Comparison of ENCODE assay signal across 7 mouse cellular contexts in the genomic region with DNA sequence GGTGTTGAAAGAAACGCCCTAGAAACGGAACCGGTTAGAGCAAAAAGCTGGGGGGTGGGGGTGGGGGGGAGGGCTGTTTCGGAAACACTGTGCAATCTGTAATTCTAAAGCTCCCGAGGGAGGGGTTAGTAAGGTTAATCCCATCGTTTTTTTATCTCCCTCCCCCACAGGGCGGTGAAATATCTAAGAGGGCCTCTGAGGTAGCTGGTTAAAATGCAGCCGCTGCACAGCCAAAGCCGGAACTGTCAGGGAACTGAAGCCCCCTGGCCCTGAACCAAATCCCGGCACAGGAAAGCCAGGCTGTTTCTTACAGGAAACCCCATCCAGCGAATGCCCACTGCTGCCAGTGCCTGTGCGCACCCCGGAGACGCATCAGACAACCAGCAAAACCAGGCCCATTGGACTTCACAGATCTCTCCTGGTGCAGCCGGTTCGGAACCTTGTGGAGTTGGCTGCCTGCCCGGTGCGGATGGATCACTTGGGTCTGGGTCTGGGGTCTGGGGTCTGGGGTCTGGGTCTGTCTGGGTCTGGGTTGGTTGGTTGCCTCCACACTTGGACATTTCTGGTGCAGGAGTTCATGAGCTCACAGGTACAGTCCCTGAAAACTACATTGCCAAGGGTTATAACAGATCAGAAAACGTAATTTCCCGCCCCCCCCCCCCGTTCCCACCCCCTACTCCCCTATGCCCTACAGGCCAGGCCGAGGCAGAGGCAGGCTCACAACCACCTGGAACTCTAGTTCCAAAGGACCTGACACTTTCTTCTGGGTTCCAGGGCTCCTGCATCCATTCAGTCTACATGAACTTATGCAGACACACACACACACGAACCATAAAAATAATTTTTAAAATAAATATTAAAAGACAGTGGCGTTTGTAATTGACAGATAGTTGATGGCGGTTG.
A peak's percentile ranks its signal among the peaks of the same experiment; 100 is the strongest.
DNase-seq lines count a peak whose midpoint lies in the region; ATAC-seq and TF ChIP-seq lines count a peak whose summit lies in the region.

No protein-coding gene starts in this region.

- 26% methylated on average over 25 of the region's 25 CpGs for WGBS in forebrain, embryonic 14.5 days
- WGBS in hindbrain, embryonic 14.5 days, result 32% methylated on average over 25 of the region's 25 CpGs
- WGBS in liver, embryonic 11.5 days, result 21% methylated on average over 25 of the region's 25 CpGs
- 30% methylated on average over 25 of the region's 25 CpGs for WGBS in neural tube, embryonic 13.5 days

- H3K4me3 ChIP-seq in ES-Bruce4 (ENCODE audit: low read depth, low read length), result peak overlapping the region; percentile 56
- peak overlapping the region; percentile 16; the same call in 1 of the 2 replicates for H3K4me3 ChIP-seq in forebrain, embryonic 14.5 days (ENCODE audit: low read depth, low read length)
- peak overlapping the region; percentile 6; the same call in 1 of the 2 replicates for H3K4me3 ChIP-seq in hindbrain, embryonic 14.5 days (replicated peaks; ENCODE audit: low read length)
- H3K4me3 ChIP-seq in liver, embryonic 11.5 days (ENCODE audit: low read depth, low read length), result peak overlapping the region; percentile 36
- peak overlapping the region; percentile 4 for H3K4me3 ChIP-seq in neural tube, embryonic 13.5 days

- DNase-seq in ZHBTc4 (ENCODE audit: low read depth, low spot score), result peak; percentile 70
- peak; percentile 82 for DNase-seq in forebrain, embryonic 14.5 days (ENCODE audit: low spot score)
- DNase-seq in hindbrain, embryonic 14.5 days (ENCODE audit: low spot score), result peak; percentile 68
- no peak for DNase-seq in liver, embryonic 11.5 days (ENCODE audit: low spot score)

- no peak for TF ChIP-seq CTCF in ES-Bruce4 (IDR thresholded peaks at IDR 0.05; ENCODE audit: low read depth, low read length)

- ATAC-seq in forebrain, embryonic 14.5 days, result peak; percentile 74
- peak; percentile 70; the same call in 1 of the 2 replicates for ATAC-seq in hindbrain, embryonic 14.5 days (ENCODE audit: low FRiP score)
- no peak; the same call in 1 of the 2 replicates for ATAC-seq in liver, embryonic 11.5 days (replicated peaks; ENCODE audit: low FRiP score)
- ATAC-seq in neural tube, embryonic 13.5 days (ENCODE audit: low read depth), result peak; percentile 54; the same call in 1 of the 2 replicates
- no peak for ATAC-seq in erythroblast, adult 5-6 weeks (replicated peaks; ENCODE audit: low FRiP score, poor library complexity, severe bottlenecking)

- TF ChIP-seq EP300 in ES-Bruce4 (IDR thresholded peaks at IDR 0.05; ENCODE audit: insufficient read depth, low read depth, low read length), result no peak

- peak overlapping the region; percentile 74; the same call in 1 of the 2 replicates for H3K27ac ChIP-seq in ES-Bruce4 (ENCODE audit: insufficient read depth, low read length)
- no peak overlapping the region for H3K27ac ChIP-seq in forebrain, embryonic 14.5 days (ENCODE audit: low read depth, low read length)
- H3K27ac ChIP-seq in hindbrain, embryonic 14.5 days, result no peak overlapping the region
- peak overlapping the region; percentile 32; the same call in 1 of the 2 replicates for H3K27ac ChIP-seq in liver, embryonic 11.5 days (ENCODE audit: low read depth, low read length)
- peak overlapping the region; percentile 49; the same call in 1 of the 2 replicates for H3K27ac ChIP-seq in neural tube, embryonic 13.5 days (replicated peaks)

- H3K27me3 ChIP-seq in ES-Bruce4 (ENCODE audit: control insufficient read depth, insufficient read depth, low read length, poor library complexity, severe bottlenecking), result peaks cover 1% of the 10 kb centered on the region; the same call in 1 of the 2 replicates
- H3K27me3 ChIP-seq in forebrain, embryonic 14.5 days (replicated peaks; ENCODE audit: control insufficient read depth, insufficient read depth, low read length), result no peaks in the 10 kb centered on the region
- no peaks in the 10 kb centered on the region for H3K27me3 ChIP-seq in hindbrain, embryonic 14.5 days (ENCODE audit: control insufficient read depth, insufficient read depth, low read length)
- H3K27me3 ChIP-seq in liver, embryonic 11.5 days (replicated peaks; ENCODE audit: control insufficient read depth, insufficient read depth, low read length), result no peaks in the 10 kb centered on the region
- no peaks in the 10 kb centered on the region for H3K27me3 ChIP-seq in neural tube, embryonic 13.5 days

- H3K9ac ChIP-seq in ES-Bruce4 (ENCODE audit: low read depth, poor library complexity, severe bottlenecking), result peak overlapping the region; percentile 22
- H3K9ac ChIP-seq in forebrain, embryonic 14.5 days (ENCODE audit: low read length), result peak overlapping the region; percentile 42; the same call in 1 of the 2 replicates
- H3K9ac ChIP-seq in hindbrain, embryonic 14.5 days, result peak overlapping the region; percentile 28
- peak overlapping the region; percentile 56; the same call in 1 of the 2 replicates for H3K9ac ChIP-seq in liver, embryonic 11.5 days (ENCODE audit: low read depth, low read length)
- peak overlapping the region; percentile 31 for H3K9ac ChIP-seq in neural tube, embryonic 13.5 days

- H3K4me1 ChIP-seq in ES-Bruce4 (ENCODE audit: control insufficient read depth, insufficient read depth, low read length), result peaks cover 2% of the 10 kb centered on the region
- H3K4me1 ChIP-seq in forebrain, embryonic 14.5 days (ENCODE audit: control insufficient read depth, insufficient read depth, low read length), result peaks cover 12% of the 10 kb centered on the region
- peaks cover 33% of the 10 kb centered on the region for H3K4me1 ChIP-seq in hindbrain, embryonic 14.5 days (replicated peaks; ENCODE audit: control insufficient read depth, insufficient read depth, low read length)
- peaks cover 22% of the 10 kb centered on the region for H3K4me1 ChIP-seq in liver, embryonic 11.5 days (replicated peaks; ENCODE audit: control insufficient read depth, insufficient read depth, low read length)
- peaks cover 39% of the 10 kb centered on the region for H3K4me1 ChIP-seq in neural tube, embryonic 13.5 days (replicated peaks)

- no peaks in the 10 kb centered on the region for H3K36me3 ChIP-seq in ES-Bruce4 (ENCODE audit: control insufficient read depth, insufficient read depth, low read length, poor library complexity, severe bottlenecking)
- H3K36me3 ChIP-seq in forebrain, embryonic 14.5 days (ENCODE audit: control insufficient read depth, insufficient read depth, low read length), result no peaks in the 10 kb centered on the region
- no peaks in the 10 kb centered on the region for H3K36me3 ChIP-seq in hindbrain, embryonic 14.5 days (replicated peaks; ENCODE audit: control insufficient read depth, insufficient read depth)
- H3K36me3 ChIP-seq in liver, embryonic 11.5 days (ENCODE audit: control insufficient read depth, insufficient read depth, low read length), result no peaks in the 10 kb centered on the region
- H3K36me3 ChIP-seq in neural tube, embryonic 13.5 days, result no peaks in the 10 kb centered on the region

- H3K4me2 ChIP-seq in forebrain, embryonic 14.5 days (ENCODE audit: low read length), result peak overlapping the region; percentile 44
- peak overlapping the region; percentile 49 for H3K4me2 ChIP-seq in hindbrain, embryonic 14.5 days (replicated peaks)
- H3K4me2 ChIP-seq in liver, embryonic 11.5 days, result peak overlapping the region; percentile 71
- H3K4me2 ChIP-seq in neural tube, embryonic 13.5 days, result peak overlapping the region; percentile 50

- TF ChIP-seq POLR2A in ES-Bruce4 (IDR thresholded peaks at IDR 0.05; ENCODE audit: insufficient read depth, low read length), result no peak

- no peaks in the 10 kb centered on the region for H3K9me3 ChIP-seq in ES-Bruce4 (replicated peaks; ENCODE audit: control insufficient read depth, insufficient read depth, low read length, poor library complexity, severe bottlenecking)
- no peaks in the 10 kb centered on the region for H3K9me3 ChIP-seq in forebrain, embryonic 14.5 days (replicated peaks; ENCODE audit: control insufficient read depth, low read length)
- H3K9me3 ChIP-seq in hindbrain, embryonic 14.5 days (ENCODE audit: control insufficient read depth, low read length), result no peaks in the 10 kb centered on the region
- no peaks in the 10 kb centered on the region for H3K9me3 ChIP-seq in liver, embryonic 11.5 days (ENCODE audit: control insufficient read depth, low read length)
- no peaks in the 10 kb centered on the region for H3K9me3 ChIP-seq in neural tube, embryonic 13.5 days

Comparison
In these comparisons a context has a peak if more than half of its experiments do, and no peak if none do; other contexts are left out.
1. H3K27ac ChIP-seq: peak in ES-Bruce4 (single experiment), liver, embryonic 11.5 days (single experiment) and neural tube, embryonic 13.5 days (single experiment); none in forebrain, embryonic 14.5 days (single experiment) and hindbrain, embryonic 14.5 days (single experiment).
2. H3K4me3 ChIP-seq: peak in every context shown above with its lines; median percentile 56 in ES-Bruce4; 36 in liver, embryonic 11.5 days; 16 in forebrain, embryonic 14.5 days; 6 in hindbrain, embryonic 14.5 days; 4 in neural tube, embryonic 13.5 days.
3. ATAC-seq: peak in forebrain, embryonic 14.5 days (single experiment), hindbrain, embryonic 14.5 days (single experiment) and neural tube, embryonic 13.5 days (single experiment); none in liver, embryonic 11.5 days (single experiment) and erythroblast, adult 5-6 weeks (single experiment).
4. Peak in every context shown above with its lines, with median percentiles within 50 percentile points of each other: H3K9ac ChIP-seq and H3K4me2 ChIP-seq.